Mouse (Mus musculus): Measurements from ENCODE around the gene Calcoco1. TPM values are rescaled to one million over a fixed set of nuclear protein-coding genes. Genes with fewer than 3 reads are reported as not detected.

The Calcoco1 gene
- total RNA-seq (2023), result 50.7 TPM

GRCm38 (mm10) chr15:102721980-102722475 lies at the start of gene Calcoco1:
Calcoco1 (minus strand) TSS chr15:102722178.

GRCm38 (mm10) chr15:102672215-102673071 lies 49.5 kb downstream of the Calcoco1 start, which contains the start of gene Atp5g2:
Atp5g2 (minus strand) TSS chr15:102672352.

Other genes with a start within 250 kb of the Calcoco1 start
- 32.0 TPM for gene Gm10337, start 218.5 kb downstream of the Calcoco1 start, total RNA-seq (2023)
- 5.2 TPM for gene Map3k12, start 205.1 kb downstream of the Calcoco1 start, total RNA-seq (2023)
- gene Tarbp2, start 204.0 kb downstream of the Calcoco1 start, total RNA-seq (2023), result 54.4 TPM
- 16.7 TPM for gene Npff, start 197.2 kb downstream of the Calcoco1 start, total RNA-seq (2023)
- 1.7 TPM for gene Gm28047, start 97.1 kb downstream of the Calcoco1 start, total RNA-seq (2023)
- gene Atf7, start 96.7 kb downstream of the Calcoco1 start, total RNA-seq (2023), result 114 TPM
- 8.5 TPM for gene Atp5g2, start 49.8 kb downstream of the Calcoco1 start, total RNA-seq (2023)
- not detected for gene Hoxc13, start 198.9 kb upstream of the Calcoco1 start, total RNA-seq (2023)
- not detected for gene Hoxc12, start 214.6 kb upstream of the Calcoco1 start, total RNA-seq (2023)
- not detected for gene Hoxc11, start 232.2 kb upstream of the Calcoco1 start, total RNA-seq (2023)
- not detected for gene Hoxc10, start 244.6 kb upstream of the Calcoco1 start, total RNA-seq (2023)
- not detected for gene Hoxc5, start 245.3 kb upstream of the Calcoco1 start, total RNA-seq (2023)